Comparison of ENCODE assay signal across 8 mouse cellular contexts in the genomic region with DNA sequence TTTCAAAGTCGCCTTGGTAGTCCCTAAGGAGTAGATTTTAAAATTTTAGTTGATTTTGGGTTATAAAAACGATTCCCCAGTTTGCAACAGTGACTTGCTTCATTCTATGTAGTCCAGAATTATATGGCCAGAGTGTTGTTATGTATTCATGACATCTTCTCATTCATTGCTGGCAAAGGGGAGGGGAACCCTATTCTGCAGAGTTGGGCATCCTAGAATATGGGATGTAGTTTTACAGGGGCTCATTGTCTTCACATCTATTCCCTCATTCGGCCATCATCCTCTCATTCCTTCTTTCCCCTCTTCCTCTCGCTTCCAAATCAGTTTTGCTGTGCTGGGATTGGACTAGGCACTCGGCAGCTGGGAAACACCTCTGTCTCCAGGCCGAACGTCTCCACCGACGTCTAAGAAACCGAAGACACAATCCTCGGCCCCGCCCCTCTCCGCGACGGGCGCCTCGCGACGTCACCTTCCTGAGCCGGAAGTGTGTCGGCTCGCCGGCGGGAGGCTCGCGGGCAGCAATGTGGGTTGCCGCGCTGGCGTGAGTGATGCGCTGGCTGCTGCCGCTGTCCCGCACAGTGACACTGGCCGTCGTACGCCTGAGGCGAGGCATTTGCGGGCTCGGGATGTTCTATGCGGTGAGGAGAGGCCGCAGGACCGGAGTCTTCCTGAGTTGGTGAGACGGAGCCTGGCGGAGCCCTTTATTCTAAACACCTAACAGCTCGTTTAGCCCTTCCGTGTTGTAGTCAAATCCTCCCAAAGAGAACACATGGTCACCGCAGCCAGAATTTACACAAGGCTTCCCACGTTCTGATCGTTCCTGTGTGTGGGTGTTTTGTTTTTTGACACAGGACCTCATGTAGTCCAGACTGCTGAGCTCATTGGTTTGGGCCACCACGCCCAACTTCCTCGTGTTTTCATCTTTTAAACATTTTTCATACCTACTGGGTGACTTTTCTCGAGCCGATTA. TPM values are rescaled to one million over a fixed set of nuclear protein-coding genes. Genes with fewer than 3 reads are reported as not detected.
A peak's percentile ranks its signal among the peaks of the same experiment; 100 is the strongest.
DNase-seq lines count a peak whose midpoint lies in the region; ATAC-seq and TF ChIP-seq lines count a peak whose summit lies in the region.

Gene Rnaseh1 (plus strand): TSS at position 462 of the 970 bp plus-strand sequence.

- peaks cover 5% of the 10 kb centered on the region for H3K27me3 ChIP-seq in C2C12 (ENCODE audit: control insufficient read depth, insufficient read depth, insufficient read length)
- H3K27me3 ChIP-seq in heart, embryonic 10.5 days (ENCODE audit: insufficient read depth, poor library complexity, severe bottlenecking): peaks cover 6% of the 10 kb centered on the region; the same call in 1 of the 2 replicates
- H3K27me3 ChIP-seq in kidney, embryonic 15.5 days: 0 out of 2 replicates have a peak, but pooled peaks cover 7% of the 10 kb centered on the region
- H3K27me3 ChIP-seq in limb, embryonic 15.5 days: peaks cover 9% of the 10 kb centered on the region; the same call in 1 of the 2 replicates
- H3K27me3 ChIP-seq in midbrain, postnatal 0 days (ENCODE audit: insufficient read depth, low read length): no peaks in the 10 kb centered on the region

- DNase-seq in brain, embryonic 14.5 days (ENCODE audit: low read depth): peak; percentile 97
- peak; percentile 94 for DNase-seq in heart, embryonic 10.5 days (ENCODE audit: low spot score)
- peak; percentile 95 for DNase-seq in midbrain, postnatal 0 days (ENCODE audit: low spot score)
- peak; percentile 85 to 94 for DNase-seq in spleen, postnatal 10 days (ENCODE audit: low spot score in 2 of 2)

- peak within 1 kb of the TSS; percentile 83 for H3K4me3 ChIP-seq in C2C12 (ENCODE audit: insufficient read depth, poor library complexity, severe bottlenecking)
- peak within 1 kb of the TSS; percentile 83 for H3K4me3 ChIP-seq in heart, embryonic 10.5 days
- peak within 1 kb of the TSS; percentile 60 for H3K4me3 ChIP-seq in kidney, embryonic 15.5 days (replicated peaks)
- H3K4me3 ChIP-seq in limb, embryonic 15.5 days: peak within 1 kb of the TSS; percentile 91
- H3K4me3 ChIP-seq in midbrain, postnatal 0 days (ENCODE audit: low read depth, low read length): peak within 1 kb of the TSS; percentile 79

- H3K27ac ChIP-seq in heart, embryonic 10.5 days: peak within 1 kb of the TSS; percentile 91
- H3K27ac ChIP-seq in kidney, embryonic 15.5 days: peak within 1 kb of the TSS; percentile 64; the same call in 1 of the 2 replicates
- H3K27ac ChIP-seq in limb, embryonic 15.5 days: peak within 1 kb of the TSS; percentile 72; the same call in 1 of the 2 replicates
- peak within 1 kb of the TSS; percentile 85 for H3K27ac ChIP-seq in midbrain, postnatal 0 days (ENCODE audit: low read depth, low read length)

- peak within 1 kb of the TSS; percentile 51 for H3K9ac ChIP-seq in kidney, embryonic 15.5 days
- peak within 1 kb of the TSS; percentile 76 for H3K9ac ChIP-seq in limb, embryonic 15.5 days
- peak within 1 kb of the TSS; percentile 74 for H3K9ac ChIP-seq in midbrain, postnatal 0 days (replicated peaks; ENCODE audit: low read length, poor library complexity, severe bottlenecking)

- no peaks in the 10 kb centered on the region for H3K9me3 ChIP-seq in heart, embryonic 10.5 days
- no peaks in the 10 kb centered on the region for H3K9me3 ChIP-seq in kidney, embryonic 15.5 days (replicated peaks)
- H3K9me3 ChIP-seq in limb, embryonic 15.5 days: no peaks in the 10 kb centered on the region
- no peaks in the 10 kb centered on the region for H3K9me3 ChIP-seq in midbrain, postnatal 0 days (ENCODE audit: low read length)

- no peak for TF ChIP-seq CTCF in C2C12 (IDR thresholded peaks at IDR 0.05; ENCODE audit: control insufficient read depth, insufficient read depth, insufficient read length)
- no peak for TF ChIP-seq CTCF in brain, embryonic 14.5 days (IDR thresholded peaks at IDR 0.05; ENCODE audit: borderline replicate concordance, extremely low read depth, insufficient read depth, insufficient read length)
- TF ChIP-seq CTCF in midbrain, postnatal 0 days (IDR thresholded peaks at IDR 0.05): no peak

- TF ChIP-seq POLR2A in brain, embryonic 14.5 days (IDR thresholded peaks at IDR 0.05; ENCODE audit: borderline replicate concordance, extremely low read depth, insufficient read depth, insufficient read length, poor library complexity, severe bottlenecking): peak; percentile 72

- peaks cover 22% of the 10 kb centered on the region for H3K36me3 ChIP-seq in C2C12 (ENCODE audit: control insufficient read depth, insufficient read depth)
- peaks cover 19% of the 10 kb centered on the region for H3K36me3 ChIP-seq in heart, embryonic 10.5 days
- H3K36me3 ChIP-seq in kidney, embryonic 15.5 days: peaks cover 20% of the 10 kb centered on the region
- peaks cover 14% of the 10 kb centered on the region for H3K36me3 ChIP-seq in limb, embryonic 15.5 days
- peaks cover 4% of the 10 kb centered on the region; the same call in 1 of the 2 replicates for H3K36me3 ChIP-seq in midbrain, postnatal 0 days (ENCODE audit: insufficient read depth, low read length)

- H3K4me2 ChIP-seq in kidney, embryonic 15.5 days: peak within 1 kb of the TSS; percentile 69
- peak within 1 kb of the TSS; percentile 71 for H3K4me2 ChIP-seq in limb, embryonic 15.5 days
- H3K4me2 ChIP-seq in midbrain, postnatal 0 days (ENCODE audit: low read depth, low read length, poor library complexity, severe bottlenecking): peak within 1 kb of the TSS; percentile 67

- peak; percentile 99 for ATAC-seq in erythroblast, adult 5-6 weeks (replicated peaks; ENCODE audit: low FRiP score, poor library complexity, severe bottlenecking)
- peak; percentile 96 for ATAC-seq in kidney, embryonic 15.5 days (replicated peaks; ENCODE audit: low FRiP score)
- peak; percentile 85 for ATAC-seq in limb, embryonic 15.5 days (ENCODE audit: insufficient number of reproducible peaks, low FRiP score, low TSS enrichment, low read depth)
- peak; percentile 97 for ATAC-seq in midbrain, postnatal 0 days (ENCODE audit: low FRiP score)

- peaks cover 28% of the 10 kb centered on the region for H3K79me2 ChIP-seq in C2C12 (ENCODE audit: control insufficient read depth, insufficient read depth)

- H3K79me3 ChIP-seq in C2C12 (ENCODE audit: low read depth): peaks cover 12% of the 10 kb centered on the region

- H3K4me1 ChIP-seq in heart, embryonic 10.5 days: peaks cover 16% of the 10 kb centered on the region
- peaks cover 10% of the 10 kb centered on the region for H3K4me1 ChIP-seq in kidney, embryonic 15.5 days
- H3K4me1 ChIP-seq in limb, embryonic 15.5 days: peaks cover 8% of the 10 kb centered on the region
- H3K4me1 ChIP-seq in midbrain, postnatal 0 days (ENCODE audit: insufficient read depth, low read length): peaks cover 4% of the 10 kb centered on the region

- peak within 1 kb of the TSS; percentile 94 for H3ac ChIP-seq in C2C12 (ENCODE audit: control insufficient read depth, insufficient read length, low read depth)

- WGBS in heart, embryonic 10.5 days: 2% methylated on average over 52 of the region's 52 CpGs
- WGBS in kidney, embryonic 15.5 days: 2% methylated on average over 52 of the region's 52 CpGs
- 1% methylated on average over 52 of the region's 52 CpGs for WGBS in limb, embryonic 15.5 days
- WGBS in midbrain, postnatal 0 days: 2% methylated on average over 52 of the region's 52 CpGs

TF ChIP-seq in C2C12, 6 proteins besides CTCF, POLR2A, EP300 and RAD21:
- TF ChIP-seq MAX (IDR thresholded peaks at IDR 0.05) (peak; percentile 47), CEBPB (IDR thresholded peaks at IDR 0.05; ENCODE audit: low read depth) (no peak)
TF ChIP-seq in C2C12: peak in this region for 1.

RNA-seq across cellular contexts. Expression of gene Rnaseh1, which starts in this region (rescaled TPM):
- polyA plus RNA-seq in C2C12 (2012; fragmentation: generic; extraction: Trizol): 12.9 TPM
- 22.1 and 23.6 TPM in 2 replicates for polyA plus RNA-seq in brain, embryonic 14.5 days (2012; rRNA removed)
- 2.1 and 10.4 TPM in 2 replicates for total RNA-seq in erythroblast, adult 5-6 weeks (2015; ENCODE audit: low replicate concordance)
- 7.6 and 9.3 TPM in 2 replicates for total RNA-seq in erythroblast, adult 5-6 weeks (2017; ENCODE audit: low replicate concordance)
- 24.6 and 28.9 TPM in 2 replicates for polyA plus RNA-seq in heart, embryonic 10.5 days (2016; fragmentation: Nextera tagmentation; extraction: Ambion mirVana)
- polyA plus RNA-seq in kidney, embryonic 15.5 days (2015; fragmentation: Nextera tagmentation; extraction: Ambion mirVana): 33.4 and 34.2 TPM in 2 replicates
- 29.3 and 31.8 TPM in 2 replicates for polyA plus RNA-seq in limb, embryonic 15.5 days (2015; fragmentation: Nextera tagmentation; extraction: Ambion mirVana)
- total RNA-seq in midbrain, postnatal 0 days (2014; rRNA removed): 7.7 and 9.8 TPM in 2 replicates
- polyA plus RNA-seq in midbrain, postnatal 0 days (2015; fragmentation: Nextera tagmentation; extraction: Ambion mirVana): 12.6 and 14.5 TPM in 2 replicates

Comparison
In these comparisons a context has a peak if more than half of its experiments do, and no peak if none do; other contexts are left out.
1. Peak in every context shown above with its lines: DNase-seq, ATAC-seq, H3K4me3 ChIP-seq and H3K27ac ChIP-seq.